Mouse (Mus musculus) naive thymus-derived CD4-positive, alpha-beta T cell, adult 2 months (primary cell): ENCODE measurements at regions not wholly inside any gene's neighbourhood (a gene's known extent, or its start where the extent isn't known, plus 50 kb on each side); places are given as distances from the start of the nearest gene placed in this dataset.

Experiments used
- DNase-seq: peaks from one replicate; pipeline ENCODE4 v3.0.0-alpha.2; 2011; ENCODE audit warnings: low read depth

DNA sequence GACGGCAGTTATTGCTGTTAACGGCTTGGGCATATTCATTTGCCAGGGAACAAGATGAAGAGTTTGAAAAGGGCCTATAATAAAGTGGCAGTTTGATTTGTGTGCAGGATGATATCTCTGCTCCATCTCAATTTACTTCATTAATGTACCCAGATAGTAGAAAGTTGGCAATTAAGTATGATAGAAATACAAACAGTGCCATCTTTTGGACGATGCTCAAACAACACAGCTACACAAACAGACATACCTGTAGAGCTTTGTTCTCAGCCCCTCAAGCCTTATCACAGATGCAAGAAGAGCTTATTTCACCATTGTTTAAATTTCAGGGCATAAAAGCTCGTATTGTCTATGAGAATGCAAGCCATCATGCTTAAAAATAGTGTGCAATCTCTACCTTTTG is 82.2 kb downstream of the Tnfsf11 start:
- no peak for DNase-seq

DNA sequence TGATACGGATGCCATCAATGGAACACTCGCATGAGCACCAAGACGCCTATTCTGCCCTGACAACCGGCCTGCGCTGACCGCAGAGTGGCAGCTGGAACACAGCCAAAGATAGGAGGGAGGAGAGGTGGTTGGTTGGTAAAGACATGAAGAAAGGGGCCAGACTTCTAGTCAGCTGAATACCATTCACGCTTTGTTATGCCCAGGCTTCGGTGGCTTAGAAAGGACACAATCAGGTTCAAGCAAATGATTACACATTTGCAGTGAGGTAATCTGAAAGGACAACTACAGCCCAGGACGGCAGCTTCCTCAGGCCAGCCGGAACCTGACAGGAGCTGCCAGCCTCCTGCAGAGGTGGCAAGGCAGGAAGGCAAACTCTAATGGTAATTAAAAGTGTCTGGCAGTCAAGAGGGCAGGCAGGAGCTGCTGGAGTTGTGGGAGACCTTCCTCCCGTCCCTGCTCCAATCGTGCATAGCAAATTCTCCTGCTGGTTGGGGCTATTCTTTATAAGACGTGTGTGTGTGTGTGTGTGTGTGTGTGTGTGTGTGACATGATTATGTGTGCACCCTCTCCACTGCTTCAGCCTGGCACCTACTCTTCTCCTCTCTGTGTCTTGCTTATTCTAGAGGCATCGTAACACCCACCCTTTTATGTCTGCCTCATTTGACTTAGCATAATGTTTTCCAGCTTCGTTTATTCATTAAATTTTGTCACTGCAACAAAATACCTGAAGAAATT is 91.4 kb downstream of the Tnfsf11 start:
- DNase-seq = no peak

GRCm38 (mm10) chr14:78215491-78215890 is 92.4 kb downstream of the Tnfsf11 start:
- no peak for DNase-seq

DNA sequence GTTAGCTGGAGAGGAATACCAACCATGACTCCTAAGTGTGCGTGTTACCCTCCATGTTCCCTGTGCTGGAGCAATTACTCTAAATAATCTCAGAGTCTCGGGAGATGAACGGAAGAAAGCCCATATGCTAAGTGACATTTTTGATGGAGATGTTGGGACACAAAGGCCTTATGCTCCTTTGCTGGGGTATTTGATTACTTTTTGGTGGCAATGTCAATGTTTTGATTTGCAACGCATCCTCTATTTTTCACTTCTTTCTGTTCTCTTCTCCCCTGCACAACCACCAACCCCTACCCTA is 103.3 kb downstream of the Tnfsf11 start:
- DNase-seq = no peak

- no peak for DNase-seq
Measured at GRCm38 (mm10) chr14:78203726-78204565, 103.9 kb downstream of the Tnfsf11 start.

GRCm38 (mm10) chr14:78202781-78203180 is 105.1 kb downstream of the Tnfsf11 start:
- DNase-seq = peak; percentile 2

DNA sequence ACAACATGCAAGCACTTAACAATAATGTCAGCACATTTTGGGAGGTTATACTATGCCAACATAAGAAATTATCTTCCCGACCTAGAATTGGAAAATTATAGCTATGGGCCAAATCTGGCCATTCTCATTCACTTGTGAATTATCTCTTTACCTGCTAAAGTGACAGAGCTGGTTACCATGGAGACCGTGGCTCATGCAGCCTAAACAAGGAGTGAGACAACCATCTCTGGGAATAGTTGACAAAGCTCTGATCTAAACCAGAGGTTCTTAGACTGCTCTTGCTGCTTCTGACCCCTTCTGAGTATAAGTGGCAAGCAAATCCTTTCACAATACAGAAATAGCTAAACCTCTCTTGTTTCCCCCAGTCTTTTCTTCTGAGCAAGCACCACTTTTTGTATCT is 108.7 kb upstream of the Fam216b start:
- no peak for DNase-seq

DNA sequence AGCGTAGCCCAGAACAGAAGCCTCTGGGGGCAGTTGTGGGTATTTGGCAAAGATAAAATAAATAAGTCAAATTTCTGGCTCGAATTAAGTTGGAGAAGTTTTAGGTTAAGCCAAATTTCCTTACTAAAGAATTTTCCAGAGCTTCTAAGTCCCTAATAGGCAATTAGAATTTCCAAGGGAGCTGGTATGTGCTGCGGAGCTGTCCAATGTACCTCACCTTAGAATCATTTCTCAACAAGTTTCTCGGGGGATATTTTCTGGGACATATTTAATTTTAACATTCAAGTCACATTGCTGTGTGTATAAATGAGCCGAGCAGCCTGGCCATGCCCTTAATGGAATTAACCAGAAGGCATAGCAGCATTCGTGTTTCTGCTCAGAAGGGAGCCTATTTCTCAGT is 90.8 kb upstream of the Fam216b start:
- no peak for DNase-seq

GRCm38 (mm10) chr14:78173451-78173850 is 84.6 kb upstream of the Fam216b start:
- no peak for DNase-seq

GRCm38 (mm10) chr14:78172956-78173355 is 84.1 kb upstream of the Fam216b start:
- no peak for DNase-seq

- DNase-seq = no peak
Measured at GRCm38 (mm10) chr14:78160819-78161218, 72.0 kb upstream of the Fam216b start.

DNA sequence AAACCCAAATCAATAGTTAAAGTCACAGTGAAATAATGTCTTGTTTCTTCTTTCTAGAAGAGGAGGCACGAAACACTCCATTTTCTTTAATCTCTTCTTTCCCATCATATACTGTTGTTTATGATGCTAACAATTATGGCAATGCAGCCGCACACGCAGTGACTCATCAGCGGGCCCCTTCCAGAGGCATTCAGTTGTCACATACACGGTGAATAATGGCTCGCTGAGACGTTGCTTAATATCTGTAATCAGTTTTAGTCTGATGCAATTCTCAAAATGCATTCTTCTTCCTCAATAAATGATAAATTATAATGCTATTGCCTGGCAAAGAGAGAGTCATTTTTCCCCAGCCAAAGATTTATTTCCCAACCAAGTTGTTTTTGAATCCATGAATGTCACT is 70.8 kb upstream of the Fam216b start:
- DNase-seq = no peak

DNA sequence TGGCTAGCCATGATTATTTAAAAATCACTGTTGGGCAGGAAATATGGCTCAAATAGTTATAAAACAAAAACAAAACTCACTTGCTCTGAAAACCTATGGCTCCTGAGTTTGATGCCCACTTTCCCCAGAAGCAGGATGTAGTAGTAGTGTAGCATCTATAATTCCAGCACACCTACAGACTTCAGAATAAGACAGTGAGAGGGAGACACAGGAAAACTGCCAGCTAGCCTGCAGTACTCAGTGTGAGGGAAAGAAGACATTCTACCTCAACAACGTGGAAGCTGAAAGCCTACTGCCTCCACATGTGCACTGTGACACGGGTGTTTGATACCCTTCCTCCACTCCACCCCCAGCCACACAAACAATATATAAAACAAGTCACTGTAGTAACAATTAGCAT is 68.9 kb upstream of the Fam216b start:
- DNase-seq = no peak

- DNase-seq = no peak
Measured at GRCm38 (mm10) chr14:78148851-78149250, 60.0 kb upstream of the Fam216b start.

DNA sequence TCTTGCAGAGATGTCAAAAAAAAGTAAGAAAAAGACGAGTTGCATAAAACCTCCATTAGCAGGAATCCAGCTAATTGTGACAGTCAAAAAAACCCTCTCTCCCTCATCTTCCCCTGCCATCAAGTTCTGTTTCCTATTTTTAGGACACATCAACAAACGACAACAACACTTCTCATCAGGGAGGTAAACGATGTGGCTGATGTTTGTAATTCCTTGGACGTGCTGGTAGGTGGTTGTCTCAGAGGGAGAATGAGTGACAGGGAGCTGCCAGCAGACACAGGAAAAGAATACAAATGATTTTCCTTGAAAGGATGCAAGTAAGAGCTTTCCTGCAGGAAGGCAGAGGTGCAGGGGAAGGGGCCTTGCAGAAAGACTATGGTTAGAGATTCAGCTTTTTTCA is 54.9 kb upstream of the Fam216b start:
- no peak for DNase-seq
